Mouse (Mus musculus) right cerebral cortex, adult 2 months (tissue): ENCODE results near the gene Stoml3.

Experiments
- DNase-seq, 2 experiments: peaks; one replicate each; pipeline ENCODE4 v3.0.0; 2021 to 2022; ENCODE audit warnings: low spot score in 2 of 2

Stoml3 gene

DNA sequence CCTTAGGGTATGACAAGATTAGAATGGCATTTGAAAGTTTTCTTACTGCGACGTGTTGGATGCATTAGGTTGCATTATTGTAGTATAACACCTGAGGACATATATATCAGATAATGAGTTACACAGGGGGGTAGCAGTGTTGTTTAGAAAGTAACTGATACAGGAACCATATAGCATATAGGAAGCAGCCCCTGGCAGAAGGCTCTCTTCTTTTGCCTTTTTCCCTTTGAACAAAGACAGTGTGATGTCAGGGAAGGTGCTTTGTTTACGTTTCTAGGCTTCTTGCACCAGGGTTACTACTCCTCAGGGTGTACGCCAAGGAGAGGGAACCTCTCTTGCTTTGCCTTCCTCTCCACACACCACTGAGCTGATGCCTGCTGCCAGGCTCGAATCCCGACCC is at the start of gene Stoml3:
Gene Stoml3, plus strand, starts transcription at position 301 of the 400 bp plus-strand sequence.
- DNase-seq, result no peak

DNA sequence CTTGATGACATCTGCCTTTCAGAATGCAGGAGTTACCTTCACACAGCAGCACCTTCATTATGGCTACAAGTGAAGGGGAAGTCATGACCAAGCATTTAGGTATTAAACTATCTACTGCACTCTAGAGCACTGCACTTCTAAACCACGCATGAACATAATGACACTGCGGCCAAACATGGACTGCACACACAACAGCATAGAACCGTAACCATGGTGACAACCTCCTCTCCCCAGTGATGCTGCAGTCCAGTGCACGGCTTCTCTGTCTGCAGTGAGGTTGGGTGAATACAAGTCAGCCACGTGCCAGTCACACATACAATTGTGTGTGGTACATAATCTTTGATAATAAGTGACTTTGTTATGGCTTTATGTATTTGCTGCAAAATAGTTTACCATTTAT is 42.9 kb upstream of the Stoml3 start:
- DNase-seq, result no peak

DNA sequence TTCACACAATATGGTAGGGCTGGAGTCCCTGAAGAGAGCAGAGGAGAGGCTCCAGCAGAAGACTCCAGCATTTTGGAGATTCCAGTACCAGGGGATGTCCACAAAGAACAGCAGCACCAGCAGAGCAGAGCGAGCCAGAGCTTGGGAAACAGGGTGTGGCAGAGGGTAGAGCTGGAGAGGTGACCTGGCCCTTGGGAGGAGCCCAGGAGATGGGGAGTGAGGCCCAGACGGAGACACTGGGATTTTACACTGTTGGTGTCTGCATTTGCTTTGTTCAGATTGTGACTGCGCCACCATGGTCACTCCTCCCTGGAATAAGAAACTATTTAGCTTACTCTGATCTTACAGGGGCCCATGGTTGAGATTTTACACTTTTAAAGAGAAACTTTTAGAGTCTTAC is 41.7 kb upstream of the Stoml3 start:
- DNase-seq, result no peak

DNA sequence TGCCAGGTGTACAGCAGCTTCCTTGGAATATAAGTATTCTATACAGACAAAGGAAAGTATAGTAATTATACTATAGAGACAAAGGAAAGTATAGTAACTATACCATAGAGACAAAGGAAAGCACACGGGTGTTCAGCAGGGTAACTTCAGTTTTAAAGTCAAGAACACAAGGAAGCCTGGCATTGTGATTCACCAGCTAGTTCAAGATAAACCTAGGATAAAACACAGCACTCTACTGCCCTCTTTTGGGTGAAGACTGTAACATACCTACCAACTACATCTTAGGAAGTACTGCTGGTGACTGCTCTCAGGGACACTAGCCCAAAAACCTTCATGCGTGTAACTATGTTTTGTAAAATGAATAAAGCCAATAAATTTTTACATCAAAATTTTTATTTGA is 40.2 kb upstream of the Stoml3 start:
- peak; percentile 35 to 71 for DNase-seq

DNA sequence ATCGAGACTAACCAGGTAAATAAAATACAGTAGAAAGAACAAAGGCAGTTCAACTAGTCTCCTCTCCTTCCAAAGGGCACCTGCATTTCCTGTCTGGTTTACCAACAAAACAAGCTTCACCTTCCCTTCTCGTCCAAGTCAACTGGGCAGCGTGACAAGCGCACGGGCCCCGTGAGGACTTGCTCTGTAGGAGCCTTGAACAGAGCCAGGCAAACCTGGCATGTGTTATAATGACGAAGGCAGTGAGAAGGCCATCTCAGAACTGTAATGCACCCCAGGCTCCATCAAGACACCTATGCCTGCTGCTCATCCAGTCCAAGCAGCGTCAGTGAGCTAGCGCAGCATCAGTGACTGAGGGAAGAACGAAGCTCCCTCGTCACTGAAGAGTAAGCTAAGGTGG is 37.8 kb upstream of the Stoml3 start:
- no peak for DNase-seq

DNA sequence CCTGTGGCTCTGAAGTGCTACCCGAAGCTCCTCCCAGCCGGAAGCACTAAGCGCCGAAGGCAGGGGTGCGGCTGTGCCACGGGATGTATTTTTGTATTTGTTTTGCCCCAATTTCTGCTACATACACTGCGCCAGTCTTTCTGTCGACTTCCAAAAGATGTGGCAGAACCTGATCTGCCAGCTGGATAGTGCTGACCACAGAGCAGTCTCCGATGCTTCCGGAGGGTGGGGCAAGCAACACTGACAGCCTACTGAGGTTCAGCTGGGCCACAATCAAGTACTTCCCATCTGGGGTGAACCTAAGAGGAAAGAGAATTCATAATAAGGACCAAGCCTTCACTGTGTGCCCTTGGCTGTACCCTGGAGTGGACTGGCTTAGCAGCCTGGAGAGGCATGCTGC is 36.1 kb upstream of the Stoml3 start:
- DNase-seq, result no peak

DNA sequence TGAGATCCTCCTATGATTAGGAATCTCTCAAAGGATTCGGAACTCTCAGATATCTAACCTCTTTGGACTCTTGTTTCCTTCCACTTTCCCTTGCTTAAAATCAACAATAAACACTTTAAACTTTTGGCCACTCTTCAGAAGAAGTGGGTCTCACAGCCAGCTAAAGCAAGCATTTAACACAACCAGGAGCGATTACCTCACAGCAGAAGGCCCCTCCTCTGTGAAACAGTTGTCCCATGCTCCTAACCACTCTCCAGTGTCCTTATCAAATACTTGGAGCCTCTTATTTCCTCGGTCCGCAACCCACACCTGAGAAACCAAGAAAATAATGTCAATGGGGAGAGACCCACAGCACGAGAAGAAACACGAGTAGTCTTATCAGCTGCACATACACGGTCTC is 35.1 kb upstream of the Stoml3 start:
- no peak for DNase-seq

DNA sequence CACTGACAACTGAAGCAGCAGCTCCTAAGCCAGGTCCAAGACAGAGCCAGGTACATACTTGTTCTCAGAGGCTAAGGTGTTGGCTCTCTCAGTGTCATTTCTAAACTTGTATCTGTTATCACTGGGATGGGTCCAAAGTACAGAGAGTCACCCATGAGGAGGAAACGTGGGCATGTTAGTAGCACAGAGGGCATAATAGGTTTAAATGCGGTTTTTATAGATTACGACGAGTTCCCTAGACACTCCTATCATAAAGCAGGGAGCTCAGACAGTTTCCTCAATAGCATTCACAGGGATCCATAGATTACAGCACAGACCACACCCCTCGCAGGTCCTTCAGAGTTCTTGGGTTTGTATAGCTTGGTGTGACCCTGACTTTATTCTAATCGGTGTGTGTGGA is 34.4 kb upstream of the Stoml3 start:
- DNase-seq, result no peak

DNA sequence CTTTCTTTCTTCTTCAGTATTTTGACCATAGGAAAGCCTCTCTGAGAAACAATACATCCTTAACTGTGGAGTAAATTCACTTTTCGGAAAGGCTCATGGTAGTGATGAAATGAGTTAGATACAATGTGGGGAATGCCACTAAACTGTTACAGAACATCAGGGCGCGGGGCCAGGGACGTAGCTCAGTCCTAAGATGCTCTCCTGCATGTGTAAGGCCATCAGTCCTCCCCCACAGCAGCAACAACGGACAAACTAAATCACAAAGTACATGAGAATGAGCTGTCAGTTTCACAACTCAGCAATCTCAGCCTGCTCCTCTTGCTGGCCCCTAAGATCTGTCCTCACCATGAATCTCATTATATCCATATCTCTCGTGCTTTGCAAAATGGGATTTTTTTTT is 33.9 kb upstream of the Stoml3 start:
- no peak for DNase-seq

DNA sequence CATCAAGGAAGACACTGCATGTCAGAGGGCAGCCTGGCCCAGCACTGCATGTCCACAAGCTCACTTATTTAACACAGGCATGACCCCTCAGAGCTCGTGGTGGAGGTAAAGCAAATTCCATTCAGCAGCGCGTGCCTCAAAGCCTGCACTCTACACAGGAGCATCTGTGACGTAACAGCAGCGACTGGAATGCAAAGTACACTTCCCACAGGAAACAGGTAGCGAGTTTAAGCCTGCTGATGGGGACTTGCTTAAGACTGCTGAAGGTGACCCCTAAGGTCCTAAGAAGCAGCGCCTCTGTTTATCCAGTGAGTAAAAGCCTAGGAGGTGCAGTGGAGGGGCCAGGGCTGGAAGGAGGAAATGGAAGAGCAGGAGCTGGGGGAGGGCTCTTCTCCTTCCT is 33.5 kb upstream of the Stoml3 start:
- DNase-seq, result no peak

DNA sequence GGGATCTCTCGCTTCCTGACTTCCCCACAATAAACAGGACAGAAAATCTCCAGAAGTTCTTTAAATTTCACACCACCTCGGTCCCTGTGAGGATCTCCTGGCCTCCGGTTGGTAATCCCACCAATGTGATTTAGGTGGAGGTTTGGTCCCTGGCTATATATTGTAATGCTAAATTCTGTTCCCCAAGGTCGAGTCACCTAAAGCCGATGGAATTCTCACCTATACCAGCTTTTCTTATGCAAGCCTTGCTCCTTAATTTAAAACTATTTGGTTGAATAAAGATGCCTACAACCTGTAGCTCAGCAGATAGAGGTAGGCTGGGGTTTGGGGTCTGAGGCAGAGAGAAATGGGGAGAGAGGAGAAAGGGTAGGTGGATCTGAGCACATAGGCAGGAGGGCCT is 30.7 kb upstream of the Stoml3 start:
- DNase-seq, result no peak

DNA sequence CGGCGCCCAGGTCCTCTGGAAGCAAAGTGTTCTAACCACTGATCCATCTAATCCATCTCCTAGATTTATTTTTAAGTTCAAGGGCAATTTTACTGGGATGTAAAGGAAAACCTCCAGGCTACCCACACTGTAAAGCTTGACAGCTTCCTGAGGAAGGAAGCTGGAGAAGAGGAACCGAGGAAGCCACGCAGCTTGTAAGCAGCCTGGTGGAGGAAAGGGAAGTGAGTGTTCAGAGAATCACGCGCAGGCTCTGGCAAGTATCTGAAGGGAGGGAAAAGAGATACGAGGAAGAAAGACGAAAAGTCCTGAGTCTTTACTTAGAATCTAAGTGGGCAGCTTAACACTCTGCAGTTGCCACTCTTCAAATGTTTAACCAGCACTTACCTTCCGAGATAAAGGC is 28.3 kb upstream of the Stoml3 start:
- DNase-seq, result no peak

DNA sequence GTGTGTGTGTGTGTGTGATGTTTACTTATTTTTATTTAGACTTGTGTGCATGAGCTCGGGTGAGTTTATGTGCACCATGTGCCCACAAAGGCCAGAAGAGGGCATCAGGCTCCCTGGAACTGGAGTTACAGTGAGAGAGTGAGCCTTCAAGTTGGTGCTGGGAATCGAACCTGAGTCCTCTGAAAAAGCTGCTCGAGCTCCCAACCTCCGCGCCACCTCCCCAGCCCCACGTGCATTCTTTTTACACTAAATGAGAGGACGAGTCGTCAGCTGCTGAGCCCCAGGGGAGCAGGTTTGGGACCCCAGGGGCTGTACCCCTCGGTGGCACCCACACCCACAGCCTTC is 25.8 kb upstream of the Stoml3 start:
- no peak for DNase-seq

DNA sequence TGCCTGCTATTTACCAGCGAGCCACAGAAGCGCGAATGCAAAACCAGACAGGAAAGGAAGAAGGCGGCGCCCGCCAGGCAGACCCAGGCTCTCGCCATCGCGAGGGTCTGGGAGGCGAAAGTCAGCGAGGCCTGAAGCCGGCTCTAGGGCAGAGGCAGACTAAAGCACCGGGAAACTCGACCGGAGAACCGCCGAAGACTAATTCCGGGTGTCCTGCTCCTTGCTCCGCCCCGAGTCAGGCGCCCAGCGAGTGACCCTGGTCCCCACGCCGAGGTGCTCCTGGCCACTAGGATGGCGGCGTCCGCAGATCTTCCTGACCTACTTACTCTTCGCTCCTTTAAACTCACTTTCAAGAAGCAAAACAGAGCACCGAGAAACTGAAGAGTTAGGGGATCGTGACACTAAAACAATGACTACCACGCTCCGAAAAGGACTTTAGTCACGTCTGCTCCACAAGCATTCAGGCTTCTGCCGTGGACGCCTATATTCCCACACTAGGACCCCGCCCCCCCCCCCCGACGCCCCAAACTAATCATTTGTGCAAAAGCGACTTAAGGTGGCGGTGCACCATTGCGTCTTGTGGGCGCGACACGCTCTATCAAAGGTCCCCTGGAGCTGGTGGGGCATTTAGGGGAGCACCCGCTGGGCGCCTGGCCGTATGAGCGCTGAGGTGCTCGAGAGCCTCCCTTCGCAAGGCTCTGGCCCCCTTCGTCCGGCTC is 25.2 kb upstream of the Stoml3 start, which contains the start of the genes Nhlrc3 and Proser1:
Gene Nhlrc3, minus strand, starts transcription at position 287 of the 719 bp plus-strand sequence.
Gene Proser1, plus strand, starts transcription at position 621 of the 719 bp plus-strand sequence.
- DNase-seq, result peak; percentile 97 to 98

DNA sequence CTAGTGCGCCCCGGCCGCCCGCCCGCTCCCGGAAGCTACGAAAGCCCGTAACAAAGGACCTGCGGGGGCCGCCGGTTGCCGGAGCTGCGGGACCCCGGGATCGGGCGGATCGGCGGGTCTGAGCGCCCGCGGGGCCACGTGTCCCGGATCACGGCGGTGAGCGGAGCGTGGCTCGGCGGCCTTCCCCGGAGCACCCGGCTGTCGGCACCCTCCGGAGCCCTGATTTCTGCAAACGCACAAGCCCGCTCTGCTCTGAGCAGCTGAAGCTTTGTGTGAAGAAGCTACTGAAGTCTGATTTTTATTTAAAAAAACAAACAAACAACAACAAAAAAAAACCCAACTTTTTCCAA is 24.7 kb upstream of the Stoml3 start:
- no peak for DNase-seq

DNA sequence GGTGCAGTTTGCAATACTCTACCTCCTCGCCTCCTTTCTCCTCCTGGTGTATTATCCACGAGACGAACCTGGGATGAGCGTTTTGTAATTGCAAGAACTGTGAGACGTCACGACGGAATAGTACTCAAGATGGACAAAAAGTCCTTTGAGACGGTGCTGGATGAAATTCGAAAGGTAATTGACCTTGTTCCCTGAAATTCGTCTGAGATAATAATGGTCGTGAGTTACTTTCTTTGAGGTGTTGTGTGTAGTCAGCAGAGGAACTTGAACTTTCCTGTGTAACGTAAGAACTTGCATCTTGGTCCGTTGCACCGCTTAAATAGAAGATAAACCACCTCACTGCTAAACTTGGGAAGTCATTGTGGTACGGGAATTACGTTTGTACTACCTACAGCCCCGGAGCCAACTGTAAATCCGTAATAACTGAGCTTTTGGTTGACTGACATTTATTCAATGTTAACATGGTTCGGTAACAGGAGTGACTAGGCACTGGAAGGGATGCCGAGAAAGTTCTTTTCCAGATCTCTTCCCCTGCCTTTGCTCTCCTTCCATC is 24.2 kb upstream of the Stoml3 start:
- DNase-seq, result no peak

DNA sequence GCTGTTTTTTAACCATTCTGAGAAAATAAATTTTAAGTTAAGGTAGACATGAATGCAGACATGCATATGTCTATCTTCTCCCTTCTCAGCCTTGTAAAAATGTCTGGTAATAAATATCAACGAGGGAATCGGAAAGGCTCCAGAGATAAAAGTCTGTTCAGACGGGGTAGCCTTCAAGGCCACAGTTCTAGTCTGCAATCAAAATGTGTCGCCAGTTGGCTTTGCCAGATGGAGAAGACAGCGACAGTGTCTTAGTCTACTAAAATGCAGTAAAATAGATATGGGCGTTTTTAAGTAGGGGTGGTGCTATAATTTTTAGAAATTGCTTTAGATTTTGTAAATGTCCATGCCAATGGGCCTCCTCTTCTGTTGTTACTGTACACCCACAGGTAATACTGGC is 23.1 kb upstream of the Stoml3 start:
- DNase-seq, result no peak

DNA sequence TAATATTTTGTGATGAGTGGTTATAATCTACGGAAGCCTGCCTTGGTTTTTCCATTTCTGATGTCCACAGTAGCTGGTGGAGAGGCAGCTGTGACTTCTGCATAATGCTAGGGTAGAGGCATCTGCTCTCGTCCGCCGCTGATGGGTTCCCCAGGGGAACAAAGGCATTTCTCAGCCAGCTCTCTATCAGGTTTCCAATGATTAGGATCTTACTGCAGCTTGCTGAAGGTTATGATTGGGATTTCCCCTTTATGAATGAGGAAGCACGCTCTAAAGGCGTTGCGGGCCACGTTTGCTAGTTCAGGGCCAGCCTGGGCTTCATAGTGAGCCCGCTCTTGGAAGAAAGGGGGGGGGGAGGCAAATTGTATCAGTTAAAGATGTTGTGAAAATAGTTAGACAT is 22.0 kb upstream of the Stoml3 start:
- no peak for DNase-seq

DNA sequence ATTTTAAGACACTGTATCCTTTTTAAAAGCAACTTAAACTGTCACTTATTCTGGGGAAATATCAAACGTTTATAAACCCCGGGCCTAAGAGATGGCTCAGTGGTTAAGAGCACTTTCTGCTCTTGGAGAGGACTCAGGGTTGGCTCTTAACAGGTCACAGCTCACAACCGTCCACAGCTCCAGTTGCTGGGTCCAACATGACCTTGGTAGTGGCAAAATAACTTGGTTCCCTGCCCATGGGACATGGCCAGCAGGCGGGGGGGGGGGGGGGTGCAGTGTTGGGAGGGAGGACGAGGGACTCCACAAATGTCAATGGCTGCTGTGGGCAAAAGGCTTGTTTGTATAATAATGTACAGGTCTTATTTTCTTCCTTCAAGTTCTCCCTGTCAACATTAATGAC is 21.1 kb upstream of the Stoml3 start:
- DNase-seq, result no peak

DNA sequence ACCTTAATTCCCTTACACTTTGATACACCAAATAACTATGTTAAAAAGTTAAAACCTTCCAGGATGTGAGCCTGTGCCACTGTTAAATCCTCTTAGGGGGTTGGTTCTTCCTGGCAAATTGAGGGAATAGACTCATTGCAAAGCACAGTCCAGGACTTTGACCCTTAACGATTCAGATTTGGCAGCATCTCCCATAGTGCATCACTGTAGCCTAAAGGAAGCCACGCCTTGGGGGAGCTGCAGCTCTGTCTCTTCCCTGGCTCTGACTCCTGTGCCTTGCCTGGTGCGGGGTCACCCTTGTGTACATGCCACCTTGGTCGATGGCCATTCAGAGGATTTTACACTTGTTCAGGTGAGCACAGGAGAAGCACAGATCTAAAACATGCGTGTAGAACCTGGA is 18.8 kb upstream of the Stoml3 start:
- DNase-seq, result no peak

DNA sequence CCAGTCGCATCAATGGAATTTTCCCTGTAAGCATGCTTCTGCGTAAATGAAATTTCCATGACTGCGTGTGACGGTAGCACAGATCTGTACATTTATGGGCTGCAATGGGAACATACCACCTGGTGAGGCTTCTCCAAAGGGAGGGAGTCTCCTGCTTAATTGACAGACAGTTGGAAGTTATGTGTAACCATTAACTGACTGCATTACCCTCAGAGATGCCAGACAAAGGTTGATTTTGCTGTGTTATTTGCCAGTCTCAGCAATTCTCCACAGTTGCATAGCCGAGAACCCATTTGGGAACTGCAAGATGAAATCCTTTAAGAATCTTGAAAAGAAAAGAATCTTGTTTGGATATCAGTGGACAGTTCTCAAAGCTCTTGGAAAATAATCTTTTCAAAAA is 16.4 kb upstream of the Stoml3 start:
- DNase-seq, result no peak

DNA sequence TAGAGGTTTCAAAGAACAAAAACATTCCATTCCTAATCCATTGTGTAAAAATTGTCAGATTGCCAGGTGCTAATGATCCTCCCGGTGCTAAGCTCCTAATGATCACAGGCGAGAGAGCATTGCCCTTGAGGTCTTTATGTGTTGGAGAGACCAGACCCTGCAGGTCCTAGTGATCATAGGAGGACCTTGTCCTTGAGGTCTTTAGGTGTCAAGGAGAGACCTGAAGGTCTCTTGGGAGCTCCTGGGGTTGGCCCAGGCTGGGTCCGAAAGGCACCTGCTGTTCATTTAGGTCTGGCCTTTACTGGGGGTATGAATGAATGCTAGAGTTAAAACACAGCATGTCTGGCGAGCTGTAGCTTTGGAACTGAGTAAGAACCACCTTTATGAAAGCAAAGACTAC is 14.3 kb upstream of the Stoml3 start:
- no peak for DNase-seq

DNA sequence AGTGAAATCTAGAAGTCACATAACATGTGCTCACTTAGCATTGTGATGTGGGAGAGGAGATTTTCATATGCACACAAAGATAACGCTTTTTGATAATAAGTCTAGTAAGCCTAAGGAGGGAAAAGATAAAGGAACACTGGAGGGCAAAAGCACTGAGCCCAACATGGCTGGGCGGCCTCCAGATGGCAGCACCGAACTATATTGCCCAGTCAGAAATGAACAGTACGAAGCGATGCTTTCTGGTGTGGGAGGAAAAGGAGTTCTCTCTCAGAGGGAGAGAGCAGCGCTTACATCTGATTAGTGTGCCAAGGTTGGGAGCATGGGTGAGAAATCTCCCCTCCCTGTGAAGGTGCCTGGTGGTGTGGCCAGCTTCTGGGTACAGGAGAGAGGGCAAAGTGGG is 12.6 kb upstream of the Stoml3 start:
- DNase-seq, result peak; percentile 49 to 58

DNA sequence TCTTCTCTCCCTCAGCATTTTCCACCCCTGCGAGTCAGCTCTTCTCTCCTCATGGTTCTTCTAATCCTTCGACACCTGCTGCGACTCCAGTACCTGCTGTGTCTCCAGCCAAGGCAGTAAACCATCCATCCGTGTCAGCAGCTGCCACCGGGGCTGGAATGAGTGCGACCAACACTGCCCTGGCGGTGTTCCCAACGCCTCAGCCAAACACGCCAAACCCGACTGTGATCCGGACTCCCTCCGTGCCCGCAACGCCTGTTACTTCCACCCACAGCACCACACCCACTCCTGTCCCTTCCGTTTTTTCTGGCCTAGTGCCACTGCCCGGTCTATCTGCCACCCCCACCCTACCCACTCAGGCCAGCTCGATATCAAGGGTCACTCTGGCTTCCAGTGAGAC is 11.0 kb upstream of the Stoml3 start:
- no peak for DNase-seq
